Mouse (Mus musculus) small intestine, adult 2 months (tissue): ENCODE measurements around the gene Kcng1. TPM values are rescaled to one million over a fixed set of nuclear protein-coding genes. Genes with fewer than 3 reads are reported as not detected.

ENCODE experiments used
- H3K27ac ChIP-seq: fragments of 200-500 bp; 2 replicates; pipeline ENCODE4 v1.5.1; 2012; ENCODE audit warnings: low read depth, low read length, control low read depth, inconsistent platforms; ENCODE audit not compliant: insufficient read depth
- H3K27me3 ChIP-seq: fragments of 200-500 bp; 2 replicates; pipeline ENCODE4 v1.6.1; 2012; ENCODE audit warnings: mild to moderate bottlenecking, moderate library complexity, low read length, inconsistent platforms; ENCODE audit not compliant: control insufficient read depth, insufficient read depth
- H3K36me3 ChIP-seq: fragments of 200-500 bp; 2 replicates; pipeline ENCODE4 v1.6.1; 2012; ENCODE audit warnings: mild to moderate bottlenecking, low read length, control low read depth, inconsistent platforms; ENCODE audit not compliant: control insufficient read depth, insufficient read depth
- H3K4me1 ChIP-seq: fragments of 200-500 bp; 2 replicates; pipeline ENCODE4 v1.6.1; 2012; ENCODE audit warnings: low read length, inconsistent platforms, mixed read lengths; ENCODE audit not compliant: control insufficient read depth, insufficient read depth, insufficient read length
- H3K4me3 ChIP-seq: fragments of 200-500 bp; 2 replicates; pipeline ENCODE4 v1.5.1; 2012; ENCODE audit warnings: low read depth, mild to moderate bottlenecking, control low read depth, inconsistent platforms, low read length, moderate library complexity
- CTCF ChIP-seq: fragments of 200-500 bp; IDR thresholded peaks from 2 replicates; pipeline ENCODE4 v1.5.1; 2012; ENCODE audit warnings: low read depth, mild to moderate bottlenecking, control low read depth, inconsistent platforms, low read length, moderate library complexity, mixed read lengths; ENCODE audit not compliant: insufficient replicate concordance, insufficient read length; ENCODE audit errors: extremely low read depth
- POLR2A ChIP-seq: fragments of 200-500 bp; IDR thresholded peaks from 2 replicates; pipeline ENCODE4 v1.6.1; 2012; ENCODE audit warnings: low read depth, mild to moderate bottlenecking, control low read depth, inconsistent platforms, low read length, moderate library complexity
- WGBS: fragments of 180-500 bp; shearing (Covaris S2); methylation state at CpG from one replicate; pipeline ENCODE4 v1.1.7; 2018; 5-methylcytosine and 5-hydroxymethylcytosine counted together
- polyA plus RNA-seq: library from polyadenylated mRNA; depleted of rRNA; stranded (reverse); fragments of >200 nt; gene quantifications from 2 replicates; pipeline ENCODE4 v1.2.3, GENCODE M21; 2012

Kcng1 gene
- polyA plus RNA-seq, 1 experiment = 1.3 TPM

DNA sequence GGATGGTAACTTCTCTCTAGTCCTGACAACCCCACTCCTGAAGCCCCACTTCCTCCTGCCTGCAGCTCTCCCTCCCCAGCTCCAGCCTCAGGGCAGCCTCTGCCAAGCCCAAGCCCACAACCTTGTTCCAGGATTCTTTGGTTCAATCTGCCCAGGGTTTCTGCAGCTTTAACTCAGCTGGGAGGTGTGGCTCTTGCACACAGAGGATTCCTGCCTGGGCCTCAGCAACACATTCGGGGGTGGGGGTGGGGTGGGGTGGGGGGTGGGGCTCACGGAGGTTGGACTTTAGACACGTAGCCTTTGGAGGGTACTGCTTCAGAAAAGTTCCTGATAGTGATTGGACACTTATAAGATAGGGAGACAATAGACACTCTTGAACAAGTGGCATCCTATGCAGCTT is 5.5 kb upstream of the Kcng1 start:
- H3K27ac ChIP-seq = no peak overlapping the region
- no peaks in the 10 kb centered on the region for H3K4me1 ChIP-seq
- TF ChIP-seq CTCF = no peak
- TF ChIP-seq POLR2A = no peak
- H3K4me3 ChIP-seq = no peak overlapping the region
- no peaks in the 10 kb centered on the region for H3K36me3 ChIP-seq
- H3K27me3 ChIP-seq = peaks cover 2% of the 10 kb centered on the region; the same call in 1 of the 2 replicates
- 6% methylated on average over 3 of the region's 3 CpGs for WGBS

DNA sequence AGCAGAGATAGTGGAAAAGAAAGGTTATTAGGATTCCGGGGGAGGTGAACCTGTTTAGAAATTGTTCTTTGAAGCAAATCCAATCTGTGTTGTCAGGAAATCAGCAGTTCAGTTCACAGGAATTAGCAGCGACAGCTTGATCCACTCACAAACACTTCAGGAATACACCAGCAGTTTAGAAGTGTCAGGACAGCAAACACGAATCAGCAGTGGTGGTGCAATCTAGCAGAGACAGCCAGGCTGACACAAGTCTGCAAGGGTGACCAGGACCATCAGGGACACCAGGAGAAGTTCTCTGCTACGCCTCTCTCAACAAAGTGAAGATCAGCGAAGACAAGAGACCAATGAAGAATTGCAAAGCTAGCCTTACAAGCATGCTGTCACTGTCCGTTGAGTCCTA is 3.6 kb upstream of the Kcng1 start:
- Histone ChIP-seq H3K27ac (no peak overlapping the region), H3K4me3 (no peak overlapping the region), H3K27me3 (peaks cover 18% of the 10 kb centered on the region), H3K4me1 (peaks cover 3% of the 10 kb centered on the region; the same call in 1 of the 2 replicates), H3K36me3 (no peaks in the 10 kb centered on the region)
- TF ChIP-seq CTCF (no peak), POLR2A (no peak)
- 85% methylated on average over 6 of the region's 6 CpGs for WGBS

GRCm38 (mm10) chr2:168280729-168281581 is 581 bp downstream of the Kcng1 start:
- Histone ChIP-seq H3K27ac (no peak overlapping the region), H3K27me3 (peaks cover 32% of the 10 kb centered on the region), H3K36me3 (no peaks in the 10 kb centered on the region), H3K4me1 (peaks cover 3% of the 10 kb centered on the region; the same call in 1 of the 2 replicates), H3K4me3 (peak overlapping the region; percentile 61)
- 2% methylated on average over 82 of the region's 82 CpGs for WGBS
- TF ChIP-seq CTCF (no peak), POLR2A (no peak)

GRCm38 (mm10) chr2:168274374-168274935 is 7.1 kb downstream of the Kcng1 start:
- TF ChIP-seq POLR2A (no peak), CTCF (peak; percentile 93; the same call in 1 of the 2 replicates)
- H3K27ac ChIP-seq = no peak overlapping the region
- WGBS = 8% methylated on average over 11 of the region's 11 CpGs

GRCm38 (mm10) chr2:168273387-168273786 is 8.1 kb downstream of the Kcng1 start:
- Histone ChIP-seq H3K27me3 (peaks cover 3% of the 10 kb centered on the region; the same call in 1 of the 2 replicates), H3K4me3 (no peak overlapping the region), H3K27ac (no peak overlapping the region), H3K36me3 (no peaks in the 10 kb centered on the region), H3K4me1 (no peaks in the 10 kb centered on the region)
- no peak for TF ChIP-seq POLR2A
- no peak for TF ChIP-seq CTCF
- 39% methylated on average over 9 of the region's 9 CpGs for WGBS

More at GRCm38 (mm10) chr2:168274374-168274935, 7.1 kb downstream of the Kcng1 start:
- no peak overlapping the region for H3K4me3 ChIP-seq
- no peaks in the 10 kb centered on the region for H3K4me1 ChIP-seq
- H3K36me3 ChIP-seq = no peaks in the 10 kb centered on the region
- H3K27me3 ChIP-seq = peaks cover 7% of the 10 kb centered on the region; the same call in 1 of the 2 replicates

GRCm38 (mm10) chr2:168268033-168268432 is 13.5 kb downstream of the Kcng1 start:
- Histone ChIP-seq H3K4me3 (no peak overlapping the region), H3K4me1 (no peaks in the 10 kb centered on the region), H3K27me3 (no peaks in the 10 kb centered on the region), H3K36me3 (no peaks in the 10 kb centered on the region), H3K27ac (no peak overlapping the region)
- 19% methylated on average over 7 of the region's 7 CpGs for WGBS
- TF ChIP-seq CTCF (peak; percentile 28; the same call in 1 of the 2 replicates), POLR2A (no peak)

DNA sequence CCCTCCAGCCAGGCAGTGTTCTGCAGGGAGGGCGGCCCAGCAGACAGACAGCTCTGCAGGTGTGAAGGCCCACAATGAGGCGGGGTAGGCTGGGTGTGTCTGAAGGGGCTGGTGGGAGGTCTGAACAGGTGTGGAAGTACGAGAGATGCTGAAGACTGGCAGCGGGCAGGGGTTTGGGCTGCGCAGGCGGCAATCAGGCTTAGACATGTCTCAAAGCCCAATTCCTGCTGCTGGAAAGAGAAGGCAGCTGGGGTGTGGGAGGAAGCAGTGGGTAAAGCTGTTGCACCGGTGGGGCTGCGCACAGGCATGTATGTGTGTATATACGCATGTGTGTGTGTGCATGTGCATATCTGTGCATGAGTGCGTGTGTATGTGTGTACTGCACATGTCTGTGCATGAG is 20.6 kb downstream of the Kcng1 start:
- H3K27me3 ChIP-seq = no peaks in the 10 kb centered on the region
- TF ChIP-seq POLR2A = no peak
- no peak for TF ChIP-seq CTCF
- no peak overlapping the region for H3K27ac ChIP-seq
- 77% methylated on average over 10 of the region's 10 CpGs for WGBS
- H3K36me3 ChIP-seq = no peaks in the 10 kb centered on the region
- H3K4me3 ChIP-seq = no peak overlapping the region
- no peaks in the 10 kb centered on the region for H3K4me1 ChIP-seq
